Mouse (Mus musculus) lung, adult 10 weeks (tissue): ENCODE measurements around the gene Ddx23. TPM values are rescaled to one million over a fixed set of nuclear protein-coding genes. Genes with fewer than 3 reads are reported as not detected.

Experiments
- polyA plus RNA-seq: library from polyadenylated mRNA; stranded (reverse); fragments of 350-450 nt; fragmentation: Illumina TruSeq; extraction: RNeasy Lipid Tissue Mini Kit (QIAGEN cat#74804); gene quantifications from one replicate; pipeline ENCODE4 v1.2.3, GENCODE M21; 2014; ENCODE audit warnings: low read depth, low replicate concordance; ENCODE audit not compliant: insufficient read depth

Gene Ddx23
- 30.9 TPM for polyA plus RNA-seq

GRCm38 (mm10) chr15:98662567-98663545 lies at the start of gene Ddx23:
Gene Ddx23 (minus strand): TSS chr15:98662894.

GRCm38 (mm10) chr15:98707766-98708372 lies 45.2 kb upstream of the Ddx23 start, which contains the start of gene Ccdc65:
Gene Ccdc65 (plus strand): TSS chr15:98708207.

GRCm38 (mm10) chr15:98676940-98677728 lies 14.4 kb upstream of the Ddx23 start, which contains the start of gene Rnd1:
Gene Rnd1 (minus strand): TSS chr15:98677461.

GRCm38 (mm10) chr15:98630540-98630939 lies 32.2 kb downstream of the Ddx23 start, which contains the start of gene Cacnb3:
Gene Cacnb3 (plus strand): TSS chr15:98630840.

GRCm38 (mm10) chr15:98609331-98610130 lies 53.2 kb downstream of the Ddx23 start, which contains the start of gene Adcy6:
Gene Adcy6 (minus strand): TSS chr15:98610076.

Other genes starting within 250 kb of the Ddx23 start
- not detected for gene Olfr282, start 231.7 kb downstream of the Ddx23 start, polyA plus RNA-seq
- not detected for gene Olfr281, start 210.3 kb downstream of the Ddx23 start, polyA plus RNA-seq
- not detected for gene OR5BS1P, start 193.0 kb downstream of the Ddx23 start, polyA plus RNA-seq
- not detected for gene Lalba, start 180.2 kb downstream of the Ddx23 start, polyA plus RNA-seq
- gene Olfr279, start 170.5 kb downstream of the Ddx23 start, polyA plus RNA-seq: not detected
- gene Kansl2, start 128.6 kb downstream of the Ddx23 start, polyA plus RNA-seq: 30.1 TPM
- gene Ccnt1, start 92.0 kb downstream of the Ddx23 start, polyA plus RNA-seq: 16.8 TPM
- 0.54 TPM for gene 4930415O20Rik, start 91.9 kb downstream of the Ddx23 start, polyA plus RNA-seq
- 17.4 TPM for gene Adcy6, start 52.8 kb downstream of the Ddx23 start, polyA plus RNA-seq
- 9.1 TPM for gene Cacnb3, start 32.1 kb downstream of the Ddx23 start, polyA plus RNA-seq
- gene Rnd1, start 14.6 kb upstream of the Ddx23 start, polyA plus RNA-seq: 7.5 TPM
- gene Ccdc65, start 45.3 kb upstream of the Ddx23 start, polyA plus RNA-seq: 5.9 TPM
- gene Fkbp11, start 65.3 kb upstream of the Ddx23 start, polyA plus RNA-seq: 13.6 TPM
- gene Arf3, start 100.3 kb upstream of the Ddx23 start, polyA plus RNA-seq: 49.4 TPM
- 4.1 TPM for gene Wnt10b, start 115.3 kb upstream of the Ddx23 start, polyA plus RNA-seq
- gene Wnt1, start 127.0 kb upstream of the Ddx23 start, polyA plus RNA-seq: not detected
- gene Ddn, start 146.6 kb upstream of the Ddx23 start, polyA plus RNA-seq: not detected
- 69.5 TPM for gene Prkag1, start 168.6 kb upstream of the Ddx23 start, polyA plus RNA-seq
- gene Kmt2d, start 208.3 kb upstream of the Ddx23 start, polyA plus RNA-seq: 9.1 TPM
- 6.3 TPM for gene Rhebl1, start 231.6 kb upstream of the Ddx23 start, polyA plus RNA-seq
- 0.99 TPM for gene Dhh, start 235.6 kb upstream of the Ddx23 start, polyA plus RNA-seq